Mouse (Mus musculus) hindbrain, postnatal 0 days (tissue): Measurements from ENCODE around the gene Lypd6. TPM values are rescaled to one million over a fixed set of nuclear protein-coding genes. Genes with fewer than 3 reads are reported as not detected.

Experiments used
- ATAC-seq: fragments of 200-750 bp; cut with Nextera tagmentation; 2 replicates; pipeline ENCODE4 v1.8.0; 2017; ENCODE audit warnings: mild to moderate bottlenecking, moderate TSS enrichment, moderate library complexity
- DNase-seq: peaks from one replicate; pipeline ENCODE4 v3.0.0-alpha.2; 2015; ENCODE audit warnings: low spot score
- H3K27ac ChIP-seq: fragments of 300-500 bp; sonication (generic); 2 replicates; pipeline ENCODE4 v1.5.1; 2014; ENCODE audit warnings: mild to moderate bottlenecking
- H3K27me3 ChIP-seq: fragments of 300-500 bp; sonication (generic); 2 replicates; pipeline ENCODE4 v1.6.1; 2014; ENCODE audit warnings: low read length, mixed read lengths; ENCODE audit not compliant: insufficient read depth
- H3K36me3 ChIP-seq: fragments of 300-500 bp; sonication (generic); 2 replicates; pipeline ENCODE4 v1.6.1; 2014; ENCODE audit warnings: low read length, mixed read lengths; ENCODE audit not compliant: insufficient read depth
- H3K4me1 ChIP-seq: fragments of 300-500 bp; sonication (generic); 2 replicates; pipeline ENCODE4 v1.6.1; 2014; ENCODE audit warnings: antibody characterized with exemption, low read length, mixed read lengths; ENCODE audit not compliant: insufficient read depth
- H3K4me2 ChIP-seq: fragments of 300-500 bp; sonication (generic); 2 replicates; pipeline ENCODE4 v1.6.1; 2014; ENCODE audit warnings: low read depth, mild to moderate bottlenecking, low read length, moderate library complexity, mixed read lengths
- H3K4me3 ChIP-seq: fragments of 300-500 bp; sonication (generic); 2 replicates; pipeline ENCODE4 v1.5.1; 2014; ENCODE audit warnings: low read length
- H3K9ac ChIP-seq: fragments of 300-500 bp; sonication (generic); replicated peaks from 2 replicates; pipeline ENCODE4 v1.6.1; 2014; ENCODE audit warnings: mild to moderate bottlenecking, low read length, moderate library complexity, mixed read lengths
- H3K9me3 ChIP-seq: fragments of 300-500 bp; sonication (generic); 2 replicates; pipeline ENCODE4 v1.6.1; 2016; ENCODE audit warnings: low read length, mixed read lengths
- CTCF ChIP-seq: IDR thresholded peaks from 2 replicates; pipeline ENCODE4 v1.5.1; 2016; ENCODE audit warnings: antibody characterized with exemption, control low read depth, low read depth
- WGBS: fragments of 180-500 bp; shearing (Covaris S2); extraction: QIAGEN DNeasy Blood & Tissue Kit; methylation state at CpG from one replicate; pipeline ENCODE4 v1.1.7; 2014; 5-methylcytosine and 5-hydroxymethylcytosine counted together
- polyA plus RNA-seq: library from polyadenylated mRNA; unstranded; fragments of >200 nt; fragmentation: Nextera tagmentation; extraction: Ambion mirVana; gene quantifications from 2 replicates; pipeline ENCODE4 v1.2.1, GENCODE M21; 2015
- total RNA-seq: library from RNA; depleted of rRNA; stranded (reverse); fragments of >200 nt; gene quantifications from 2 replicates; pipeline ENCODE4 v1.2.3, GENCODE M21; 2014; rRNA removed

Lypd6 gene
- 11.8 and 19.4 TPM in 2 replicates for total RNA-seq
- 13.6 and 14.1 TPM in 2 replicates for polyA plus RNA-seq

DNA sequence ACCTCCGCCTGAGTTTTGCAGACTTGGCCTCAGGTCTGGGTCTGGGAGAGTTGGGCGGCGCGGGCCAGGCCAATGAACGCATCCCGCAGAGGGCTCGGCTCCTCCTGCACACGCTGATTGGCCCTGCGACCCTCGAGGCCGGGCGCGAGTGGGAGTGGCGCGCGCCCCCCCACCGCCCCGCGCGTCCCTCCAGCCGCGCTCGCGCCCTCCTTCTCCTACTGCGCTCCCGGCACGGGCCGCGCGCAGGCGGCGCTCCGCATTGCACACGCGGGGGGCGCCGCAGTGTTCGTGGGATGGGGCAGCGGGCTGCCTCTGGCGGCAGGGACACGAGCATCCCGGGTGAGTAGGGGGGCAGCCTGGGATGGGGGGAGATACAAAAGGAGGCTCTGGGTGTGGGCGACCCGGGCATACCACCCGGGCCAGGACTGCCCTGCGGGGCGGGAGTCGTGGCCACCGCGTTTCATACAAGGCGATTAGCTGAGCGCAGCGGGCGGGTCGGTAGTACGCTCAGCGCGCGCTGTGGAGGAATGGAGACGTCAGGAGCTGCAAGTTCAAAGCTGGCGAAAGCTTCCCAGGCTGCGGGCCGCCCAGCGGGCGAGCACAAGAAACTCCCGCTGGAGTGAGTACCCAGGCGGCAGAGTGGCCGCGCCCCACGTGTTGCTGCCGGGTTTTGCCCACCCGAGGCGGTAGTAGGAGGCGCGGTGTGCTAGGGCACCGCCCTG is at the start of gene Lypd6:
Lypd6 (plus strand) TSS at position 184 of the 722 bp plus-strand sequence.
- TF ChIP-seq CTCF: no peak
- Histone ChIP-seq H3K4me1 (no peaks in the 10 kb centered on the region), H3K4me2 (peak within 1 kb of the TSS; percentile 96), H3K27me3 (no peaks in the 10 kb centered on the region), H3K4me3 (peak within 1 kb of the TSS; percentile 76), H3K27ac (peak within 1 kb of the TSS; percentile 48; the same call in 1 of the 2 replicates), H3K36me3 (no peaks in the 10 kb centered on the region), H3K9ac (peak within 1 kb of the TSS; percentile 52), H3K9me3 (no peaks in the 10 kb centered on the region)
- WGBS: under 1% methylated on average over 74 of the region's 76 CpGs
- DNase-seq (peak; percentile 89), ATAC-seq (peak; percentile 98)

DNA sequence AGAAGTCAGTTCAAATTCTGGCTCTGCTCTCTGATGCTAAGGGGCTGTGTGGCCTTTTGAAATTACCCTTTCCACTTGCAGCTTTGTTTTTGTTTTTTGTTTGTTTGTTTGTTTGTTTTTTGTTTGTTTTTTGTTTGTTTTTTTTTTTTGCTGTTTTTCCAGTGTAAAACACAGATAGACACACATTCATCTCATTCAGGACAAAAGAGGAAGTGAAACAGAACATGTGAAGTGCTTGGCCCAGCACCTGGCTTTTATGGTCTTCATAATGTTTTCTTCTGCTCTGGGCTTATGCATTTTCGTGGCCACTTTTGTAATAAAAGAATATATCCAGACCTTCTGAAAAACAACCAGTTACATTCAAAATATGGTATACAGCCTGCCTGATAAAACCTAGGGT is 46.8 kb upstream of the Lypd6 start:
- Histone ChIP-seq H3K27me3 (no peaks in the 10 kb centered on the region), H3K4me3 (no peak overlapping the region), H3K27ac (no peak overlapping the region), H3K4me1 (no peaks in the 10 kb centered on the region), H3K4me2 (no peak overlapping the region), H3K36me3 (no peaks in the 10 kb centered on the region), H3K9me3 (no peaks in the 10 kb centered on the region), H3K9ac (no peak overlapping the region)
- ATAC-seq (no peak), DNase-seq (no peak)
- TF ChIP-seq CTCF: no peak
- WGBS: 89% methylated on average over 1 of the region's 1 CpGs

DNA sequence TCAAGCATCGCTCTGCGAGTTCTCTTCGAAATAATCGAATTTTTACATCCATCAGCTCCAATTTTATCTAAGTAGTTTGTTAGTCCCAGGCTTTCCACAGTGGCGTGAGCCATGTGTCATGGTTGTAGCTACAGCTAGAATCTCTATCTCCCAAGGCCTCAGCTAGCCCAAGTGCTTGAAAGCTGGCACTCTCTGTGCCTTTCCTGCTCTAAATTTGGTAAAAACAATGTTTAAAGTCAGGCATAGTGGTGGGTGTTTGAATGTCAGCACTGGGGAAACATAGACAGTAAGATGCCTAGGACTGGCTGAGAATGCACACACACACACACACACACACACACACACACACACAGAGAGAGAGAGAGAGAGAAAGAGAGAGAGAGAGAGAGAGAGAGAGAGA is 40.7 kb upstream of the Lypd6 start:
- Histone ChIP-seq H3K27me3 (no peaks in the 10 kb centered on the region), H3K4me2 (no peak overlapping the region), H3K27ac (no peak overlapping the region), H3K4me3 (no peak overlapping the region), H3K9me3 (no peaks in the 10 kb centered on the region), H3K36me3 (no peaks in the 10 kb centered on the region), H3K9ac (no peak overlapping the region), H3K4me1 (no peaks in the 10 kb centered on the region)
- no peak for ATAC-seq
- TF ChIP-seq CTCF: no peak
- WGBS: 92% methylated on average over 5 of the region's 5 CpGs
- no peak for DNase-seq

DNA sequence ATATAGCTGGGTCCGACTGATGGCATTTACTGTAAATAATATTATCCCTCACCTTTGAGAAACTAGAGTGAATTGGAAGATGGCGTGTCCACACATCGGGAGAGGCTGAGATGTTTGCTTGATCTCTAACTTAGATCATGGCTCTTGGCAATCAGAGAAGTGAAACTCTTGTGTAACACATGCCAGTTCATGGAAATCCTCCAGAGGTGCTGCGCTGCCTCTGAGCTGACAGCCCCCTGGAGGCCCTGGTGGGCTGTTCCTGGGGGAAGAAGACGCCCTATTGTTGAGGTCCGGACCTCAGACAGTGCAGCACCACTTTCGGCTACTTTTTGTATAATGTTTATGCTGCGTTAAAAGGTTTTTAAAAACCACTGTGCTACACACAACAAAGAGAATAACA is 37.3 kb upstream of the Lypd6 start:
- Histone ChIP-seq H3K9me3 (no peaks in the 10 kb centered on the region), H3K4me3 (no peak overlapping the region), H3K27me3 (no peaks in the 10 kb centered on the region), H3K4me2 (no peak overlapping the region), H3K36me3 (no peaks in the 10 kb centered on the region), H3K27ac (no peak overlapping the region), H3K9ac (no peak overlapping the region), H3K4me1 (no peaks in the 10 kb centered on the region)
- TF ChIP-seq CTCF: no peak
- ATAC-seq (no peak), DNase-seq (no peak)
- 57% methylated on average over 8 of the region's 8 CpGs for WGBS

DNA sequence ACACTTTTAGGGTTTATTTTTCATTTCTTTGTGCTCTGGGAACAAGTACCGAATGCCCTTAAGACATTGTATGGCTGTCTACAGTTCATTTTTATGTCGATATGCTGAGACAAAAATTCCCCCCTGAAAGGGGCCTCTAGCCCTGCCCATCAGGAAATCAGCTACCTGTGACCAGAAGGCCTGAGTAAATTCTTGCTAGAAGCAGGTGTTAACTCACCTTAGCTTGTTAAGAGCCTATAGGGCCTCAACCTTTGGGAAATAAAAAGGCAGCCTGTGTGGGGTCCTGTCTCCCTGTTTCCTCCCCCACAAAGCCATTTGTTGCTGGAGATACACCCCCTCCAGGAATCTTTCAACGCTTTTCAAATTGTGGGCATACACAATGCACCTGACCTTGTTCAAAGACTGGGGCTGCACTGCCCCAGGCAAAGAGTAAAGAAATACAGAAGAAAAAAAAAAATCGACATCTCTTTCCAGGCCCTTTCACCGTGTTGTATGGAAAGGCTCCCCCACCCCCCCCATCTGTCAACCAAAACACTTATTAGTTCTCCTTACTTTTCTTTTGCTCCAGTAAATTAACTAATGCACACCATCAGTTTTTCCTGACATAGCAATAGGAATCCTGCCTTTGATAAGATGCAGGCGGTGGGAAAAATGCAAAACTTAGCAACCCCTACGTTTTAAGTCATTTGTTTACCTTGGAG is 21.9 kb upstream of the Lypd6 start:
- no peak overlapping the region for H3K27ac ChIP-seq
- no peaks in the 10 kb centered on the region for H3K36me3 ChIP-seq
- DNase-seq: no peak
- 0 out of 2 replicates have a peak, but pooled peaks cover 2% of the 10 kb centered on the region for H3K9me3 ChIP-seq
- no peaks in the 10 kb centered on the region for H3K27me3 ChIP-seq
- H3K4me2 ChIP-seq: no peak overlapping the region
- H3K4me1 ChIP-seq: no peaks in the 10 kb centered on the region
- H3K9ac ChIP-seq: no peak overlapping the region
- no peak for TF ChIP-seq CTCF
- H3K4me3 ChIP-seq: no peak overlapping the region
- 61% methylated on average over 7 of the region's 7 CpGs for WGBS
- ATAC-seq: no peak

DNA sequence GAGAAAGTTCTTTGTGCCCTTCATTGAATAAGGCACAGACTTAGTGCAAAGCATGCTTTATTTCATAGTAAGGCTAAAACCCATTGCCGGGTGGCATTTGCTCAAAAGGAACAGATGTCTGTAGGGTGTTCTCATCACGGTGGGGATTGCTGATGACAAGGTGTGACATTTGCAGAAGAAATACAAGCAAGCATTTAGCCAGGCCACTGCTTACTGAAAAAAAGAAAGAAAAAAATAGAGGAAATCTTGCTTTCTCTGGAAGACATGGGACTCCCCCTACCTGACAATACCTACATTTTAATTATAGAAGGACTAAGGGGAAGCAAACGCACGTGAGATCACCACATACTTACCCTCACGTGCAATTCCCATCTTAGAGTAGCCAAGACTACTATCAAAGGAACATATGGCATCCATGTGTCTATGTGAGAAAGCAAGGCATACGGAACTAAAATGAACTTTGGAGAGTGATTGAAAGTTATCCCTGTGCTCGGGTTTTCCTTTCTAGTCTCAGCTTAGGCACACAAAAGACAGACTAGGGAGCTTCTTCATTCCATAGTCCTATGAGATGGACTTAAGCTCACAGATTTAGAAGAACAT is 21.3 kb upstream of the Lypd6 start:
- Histone ChIP-seq H3K9ac (no peak overlapping the region), H3K4me2 (no peak overlapping the region), H3K27ac (no peak overlapping the region), H3K4me3 (no peak overlapping the region), H3K4me1 (no peaks in the 10 kb centered on the region), H3K36me3 (no peaks in the 10 kb centered on the region), H3K9me3 (0 out of 2 replicates have a peak, but pooled peaks cover 2% of the 10 kb centered on the region), H3K27me3 (no peaks in the 10 kb centered on the region)
- ATAC-seq (no peak), DNase-seq (no peak)
- 67% methylated on average over 7 of the region's 7 CpGs for WGBS
- TF ChIP-seq CTCF: no peak
